Mouse (Mus musculus) thymus, postnatal 25 days (tissue): ENCODE data around the gene Prr12.

Source experiments
- DNase-seq: peaks from one replicate; pipeline ENCODE4 v3.0.0; 2022

Gene Prr12

GRCm38 (mm10) chr7:45019031-45019571 is 33.6 kb downstream of the Prr12 start:
- DNase-seq, result no peak

- DNase-seq, result peak; percentile 79
Observed at GRCm38 (mm10) chr7:45017242-45018061, 35.2 kb downstream of the Prr12 start, which contains the start of gene Rras. TSS of gene Rras (plus strand) at chr7:45017961.

- DNase-seq, result no peak
Observed at GRCm38 (mm10) chr7:45016761-45017160, 35.9 kb downstream of the Prr12 start.

- DNase-seq, result peak; percentile 99
Observed at GRCm38 (mm10) chr7:45015957-45016612, 36.6 kb downstream of the Prr12 start, which contains the start of gene Scaf1. TSS of gene Scaf1 (minus strand) at chr7:45016363.

- no peak for DNase-seq
Observed at GRCm38 (mm10) chr7:45015344-45015956, 37.2 kb downstream of the Prr12 start.

GRCm38 (mm10) chr7:45014096-45014451 is 38.6 kb downstream of the Prr12 start:
- DNase-seq, result no peak

GRCm38 (mm10) chr7:45013366-45014095 is 39.1 kb downstream of the Prr12 start:
- no peak for DNase-seq

GRCm38 (mm10) chr7:45012824-45013223 is 39.9 kb downstream of the Prr12 start:
- no peak for DNase-seq

GRCm38 (mm10) chr7:45012011-45012410 is 40.7 kb downstream of the Prr12 start:
- DNase-seq, result no peak

GRCm38 (mm10) chr7:45008411-45008810 is 44.3 kb downstream of the Prr12 start:
- DNase-seq, result no peak

- no peak for DNase-seq
Observed at GRCm38 (mm10) chr7:45007846-45008245, 44.8 kb downstream of the Prr12 start.

- no peak for DNase-seq
Observed at GRCm38 (mm10) chr7:45007141-45007540, 45.5 kb downstream of the Prr12 start.

GRCm38 (mm10) chr7:45006503-45006902 is 46.2 kb downstream of the Prr12 start:
- no peak for DNase-seq

- no peak for DNase-seq
Observed at GRCm38 (mm10) chr7:45005321-45005992, 47.2 kb downstream of the Prr12 start.

- no peak for DNase-seq
Observed at GRCm38 (mm10) chr7:45004546-45004945, 48.1 kb downstream of the Prr12 start.

GRCm38 (mm10) chr7:45002440-45002839 is 50.2 kb downstream of the Prr12 start:
- DNase-seq, result no peak

- no peak for DNase-seq
Observed at GRCm38 (mm10) chr7:45000539-45001114, 52.1 kb downstream of the Prr12 start.

- no peak for DNase-seq
Observed at GRCm38 (mm10) chr7:44999753-45000152, 52.9 kb downstream of the Prr12 start.

GRCm38 (mm10) chr7:44998501-44998955 is 54.2 kb downstream of the Prr12 start, which contains the start of gene Bcl2l12:
TSS of gene Bcl2l12 (minus strand) at chr7:44998712.
- DNase-seq, result peak; percentile 25

- DNase-seq, result no peak
Observed at GRCm38 (mm10) chr7:44997940-44998428, 54.7 kb downstream of the Prr12 start.

GRCm38 (mm10) chr7:44997231-44997939 is 55.3 kb downstream of the Prr12 start, which contains the start of gene Irf3:
TSS of gene Irf3 (plus strand) at chr7:44997648.
- peak; percentile 98 for DNase-seq
